Mouse (Mus musculus) megakaryocyte, embryonic 14.5 days (primary cell): ENCODE results near the gene Usp46.

Experiments
- FLI1 ChIP-seq: IDR thresholded peaks from 2 replicates; pipeline ENCODE4 v1.6.1; 2012; ENCODE audit warnings: low read length, inconsistent platforms, mixed read lengths
- GATA1 ChIP-seq: IDR thresholded peaks from 3 replicates; pipeline ENCODE4 v1.6.1; 2012; ENCODE audit warnings: mixed read lengths, low read length, inconsistent platforms, borderline replicate concordance

- TF ChIP-seq GATA1 = peak; percentile 38; the same call in 1 of the 3 replicates
- TF ChIP-seq FLI1 = no peak; the same call in 1 of the 2 replicates
Measured at GRCm38 (mm10) chr5:74078861-74079615, 10.8 kb upstream of the Usp46 start.
